Mouse (Mus musculus): ENCODE measurements at regions not wholly inside any gene's neighbourhood (a gene's known extent, or its start where the extent isn't known, plus 50 kb on each side); places are given as distances from the start of the nearest gene placed in this dataset.

GRCm38 (mm10) chr13:28730059-28730580 lies 223.4 kb downstream of the Sox4 start:
- no peaks in the 10 kb centered on the region for H3K27me3 ChIP-seq
- H3K4me1 ChIP-seq = peaks cover 5% of the 10 kb centered on the region
- 86% methylated on average over 8 of the region's 8 CpGs for WGBS
- H3K27ac ChIP-seq = no peak overlapping the region
- no peaks in the 10 kb centered on the region for H3K36me3 ChIP-seq (replicated peaks)
- H3K4me3 ChIP-seq (replicated peaks) = no peak overlapping the region
- H3K9ac ChIP-seq = no peak overlapping the region
- no peak overlapping the region for H3K4me2 ChIP-seq
- H3K9me3 ChIP-seq = no peaks in the 10 kb centered on the region
- ATAC-seq (ENCODE audit: low FRiP score) = no peak

GRCm38 (mm10) chr13:28728768-28729167 lies 224.7 kb downstream of the Sox4 start:
- no peaks in the 10 kb centered on the region for H3K27me3 ChIP-seq
- no peak for ATAC-seq (ENCODE audit: low FRiP score)
- H3K4me2 ChIP-seq = no peak overlapping the region
- H3K9me3 ChIP-seq = no peaks in the 10 kb centered on the region
- H3K36me3 ChIP-seq (replicated peaks) = no peaks in the 10 kb centered on the region
- peaks cover 5% of the 10 kb centered on the region for H3K4me1 ChIP-seq
- 87% methylated on average over 5 of the region's 5 CpGs for WGBS
- H3K27ac ChIP-seq = no peak overlapping the region
- no peak overlapping the region for H3K9ac ChIP-seq
- H3K4me3 ChIP-seq (replicated peaks) = no peak overlapping the region

GRCm38 (mm10) chr13:28724300-28724699 lies 229.2 kb downstream of the Sox4 start:
- 82% methylated on average over 3 of the region's 3 CpGs for WGBS
- Histone ChIP-seq H3K27ac (no peak overlapping the region), H3K27me3 (no peaks in the 10 kb centered on the region), H3K4me2 (no peak overlapping the region), H3K4me1 (peaks cover 41% of the 10 kb centered on the region), H3K9me3 (no peaks in the 10 kb centered on the region), H3K9ac (no peak overlapping the region), H3K4me3 (replicated peaks) (no peak overlapping the region), H3K36me3 (replicated peaks) (no peaks in the 10 kb centered on the region)
- ATAC-seq (ENCODE audit: low FRiP score) = no peak

- Histone ChIP-seq H3K9ac (no peak overlapping the region; the same call in 1 of the 2 replicates), H3K4me2 (peak overlapping the region; percentile 38; the same call in 1 of the 2 replicates), H3K4me1 (peaks cover 62% of the 10 kb centered on the region), H3K27ac (0 out of 2 replicates have a peak overlapping the region, but pooled peaks have one; percentile 80), H3K4me3 (replicated peaks) (no peak overlapping the region), H3K9me3 (no peaks in the 10 kb centered on the region), H3K27me3 (no peaks in the 10 kb centered on the region), H3K36me3 (replicated peaks) (no peaks in the 10 kb centered on the region)
- WGBS = 12% methylated on average over 2 of the region's 2 CpGs
- ATAC-seq (ENCODE audit: low FRiP score) = no peak
These were observed 231.4 kb downstream of the Sox4 start for GRCm38 (mm10) chr13:28722074-28722473.

GRCm38 (mm10) chr13:28721548-28721981 lies 231.9 kb downstream of the Sox4 start:
- H3K27me3 ChIP-seq = no peaks in the 10 kb centered on the region
- no peak overlapping the region for H3K4me3 ChIP-seq (replicated peaks)
- H3K36me3 ChIP-seq (replicated peaks) = no peaks in the 10 kb centered on the region
- H3K9me3 ChIP-seq = no peaks in the 10 kb centered on the region
- no peak overlapping the region; the same call in 1 of the 2 replicates for H3K9ac ChIP-seq
- peaks cover 64% of the 10 kb centered on the region for H3K4me1 ChIP-seq
- peak overlapping the region; percentile 38 for H3K4me2 ChIP-seq
- WGBS = 26% methylated on average over 11 of the region's 11 CpGs
- no peak for ATAC-seq (ENCODE audit: low FRiP score)
- H3K27ac ChIP-seq = peak overlapping the region; percentile 80

GRCm38 (mm10) chr13:28720639-28721239 lies 232.8 kb downstream of the Sox4 start:
- Histone ChIP-seq H3K27ac (peak overlapping the region; percentile 80), H3K4me1 (peaks cover 67% of the 10 kb centered on the region), H3K9me3 (no peaks in the 10 kb centered on the region), H3K9ac (peak overlapping the region; percentile 9; the same call in 1 of the 2 replicates), H3K27me3 (no peaks in the 10 kb centered on the region), H3K36me3 (replicated peaks) (no peaks in the 10 kb centered on the region), H3K4me3 (replicated peaks) (no peak overlapping the region), H3K4me2 (peak overlapping the region; percentile 38)
- ATAC-seq (ENCODE audit: low FRiP score) = peak; percentile 42
- 27% methylated on average over 11 of the region's 11 CpGs for WGBS

- no peak overlapping the region for H3K4me2 ChIP-seq
- H3K4me3 ChIP-seq (replicated peaks) = no peak overlapping the region
- H3K27ac ChIP-seq = peak overlapping the region; percentile 95
- H3K9me3 ChIP-seq = no peaks in the 10 kb centered on the region
- H3K36me3 ChIP-seq (replicated peaks) = no peaks in the 10 kb centered on the region
- peaks cover 67% of the 10 kb centered on the region for H3K4me1 ChIP-seq
- no peak overlapping the region for H3K9ac ChIP-seq
- ATAC-seq (ENCODE audit: low FRiP score) = no peak
- 62% methylated on average over 11 of the region's 11 CpGs for WGBS
- no peaks in the 10 kb centered on the region for H3K27me3 ChIP-seq
These were observed 233.3 kb downstream of the Sox4 start for GRCm38 (mm10) chr13:28720169-28720568.

- H3K4me3 ChIP-seq (replicated peaks) = no peak overlapping the region
- WGBS = 2% methylated on average over 5 of the region's 5 CpGs
- no peaks in the 10 kb centered on the region for H3K27me3 ChIP-seq
- no peaks in the 10 kb centered on the region for H3K36me3 ChIP-seq (replicated peaks)
- no peak overlapping the region for H3K9ac ChIP-seq
- no peaks in the 10 kb centered on the region for H3K9me3 ChIP-seq
- H3K4me1 ChIP-seq = peaks cover 67% of the 10 kb centered on the region
- H3K4me2 ChIP-seq = peak overlapping the region; percentile 8
- ATAC-seq (ENCODE audit: low FRiP score) = peak; percentile 27; the same call in 1 of the 2 replicates
- peak overlapping the region; percentile 95 for H3K27ac ChIP-seq
These were observed 234.6 kb downstream of the Sox4 start for GRCm38 (mm10) chr13:28718868-28719265.

GRCm38 (mm10) chr13:28718169-28718867 lies 235.2 kb downstream of the Sox4 start:
- peak; percentile 73 for ATAC-seq (ENCODE audit: low FRiP score)
- no peaks in the 10 kb centered on the region for H3K36me3 ChIP-seq (replicated peaks)
- peak overlapping the region; percentile 95 for H3K27ac ChIP-seq
- peak overlapping the region; percentile 29 for H3K9ac ChIP-seq
- 4% methylated on average over 11 of the region's 11 CpGs for WGBS
- peaks cover 66% of the 10 kb centered on the region for H3K4me1 ChIP-seq
- H3K4me2 ChIP-seq = peak overlapping the region; percentile 11
- H3K4me3 ChIP-seq (replicated peaks) = no peak overlapping the region
- H3K27me3 ChIP-seq = no peaks in the 10 kb centered on the region
- no peaks in the 10 kb centered on the region for H3K9me3 ChIP-seq

GRCm38 (mm10) chr13:28717404-28717803 lies 236.1 kb downstream of the Sox4 start:
- no peak overlapping the region for H3K4me3 ChIP-seq (replicated peaks)
- H3K27ac ChIP-seq = peak overlapping the region; percentile 95
- H3K9ac ChIP-seq = no peak overlapping the region
- ATAC-seq (ENCODE audit: low FRiP score) = no peak
- 90% methylated on average over 4 of the region's 4 CpGs for WGBS
- H3K4me2 ChIP-seq = no peak overlapping the region
- no peaks in the 10 kb centered on the region for H3K36me3 ChIP-seq (replicated peaks)
- H3K9me3 ChIP-seq = no peaks in the 10 kb centered on the region
- H3K4me1 ChIP-seq = peaks cover 57% of the 10 kb centered on the region
- H3K27me3 ChIP-seq = no peaks in the 10 kb centered on the region

GRCm38 (mm10) chr13:28709966-28710365 lies 243.5 kb downstream of the Sox4 start:
- Histone ChIP-seq H3K9ac (no peak overlapping the region), H3K4me1 (0 out of 2 replicates have a peak, but pooled peaks cover 13% of the 10 kb centered on the region), H3K4me2 (no peak overlapping the region), H3K36me3 (replicated peaks) (no peaks in the 10 kb centered on the region), H3K27me3 (no peaks in the 10 kb centered on the region), H3K4me3 (replicated peaks) (no peak overlapping the region), H3K9me3 (no peaks in the 10 kb centered on the region), H3K27ac (no peak overlapping the region)
- 50% methylated on average over 7 of the region's 7 CpGs for WGBS
- ATAC-seq (ENCODE audit: low FRiP score) = 0 out of 2 replicates have a peak, but pooled peaks have one; percentile 45

- Histone ChIP-seq H3K36me3 (replicated peaks) (no peaks in the 10 kb centered on the region), H3K4me1 (peaks cover 26% of the 10 kb centered on the region), H3K9ac (no peak overlapping the region), H3K4me2 (no peak overlapping the region), H3K27ac (no peak overlapping the region), H3K9me3 (no peaks in the 10 kb centered on the region), H3K4me3 (replicated peaks) (no peak overlapping the region), H3K27me3 (no peaks in the 10 kb centered on the region)
- 50% methylated on average over 1 of the region's 1 CpGs for WGBS
- no peak for ATAC-seq (ENCODE audit: low FRiP score)
These were observed 252.2 kb downstream of the Sox4 start for GRCm38 (mm10) chr13:28701309-28701708.
